Mouse (Mus musculus) lung, adult 2 months (tissue): ENCODE measurements around the gene Dnajc28. TPM values are rescaled to one million over a fixed set of nuclear protein-coding genes. Genes with fewer than 3 reads are reported as not detected.

Experiments used
- DNase-seq: peaks from one replicate; pipeline ENCODE4 v3.0.0; 2022
- H3K4me1 ChIP-seq: fragments of 200-500 bp; 2 replicates; pipeline ENCODE4 v1.6.1; 2011; ENCODE audit warnings: low read length; ENCODE audit not compliant: control insufficient read depth, insufficient read depth
- H3K4me3 ChIP-seq: fragments of 200-500 bp; replicated peaks from 2 replicates; pipeline ENCODE3; 2011; ENCODE audit warnings: low read depth, mild to moderate bottlenecking, control low read depth, low read length; ENCODE audit errors: extremely low read depth
- CTCF ChIP-seq: fragments of 200-500 bp; IDR thresholded peaks from 2 replicates; pipeline ENCODE4 v1.5.1; 2011; ENCODE audit warnings: mild to moderate bottlenecking, low read length, control low read depth; ENCODE audit not compliant: insufficient read depth
- POLR2A ChIP-seq: fragments of 200-500 bp; IDR thresholded peaks from 2 replicates; pipeline ENCODE4 v1.6.1; 2011; ENCODE audit warnings: low read depth, mild to moderate bottlenecking, control low read depth, low read length, borderline replicate concordance; ENCODE audit errors: extremely low read depth
- WGBS: fragments of 180-500 bp; shearing (Covaris S2); methylation state at CpG from one replicate; pipeline ENCODE4 v1.1.7; 2018; 5-methylcytosine and 5-hydroxymethylcytosine counted together
- polyA plus RNA-seq: library from polyadenylated mRNA; depleted of rRNA; stranded (reverse); fragments of >200 nt; gene quantifications from 2 replicates; pipeline ENCODE4 v1.2.3, GENCODE M21; 2012

The Dnajc28 gene
- polyA plus RNA-seq, 1 experiment: 1.7 TPM

- WGBS: 72% methylated on average over 6 of the region's 6 CpGs
- H3K4me3 ChIP-seq: no peak overlapping the region
- DNase-seq: no peak
- H3K4me1 ChIP-seq: peaks cover 7% of the 10 kb centered on the region
- TF ChIP-seq POLR2A: no peak
Observed at GRCm38 (mm10) chr16:91614552-91614951, 4.3 kb downstream of the Dnajc28 start.

- WGBS: 70% methylated on average over 5 of the region's 5 CpGs
- no peak overlapping the region for H3K4me3 ChIP-seq
- TF ChIP-seq POLR2A (no peak), CTCF (no peak)
- no peaks in the 10 kb centered on the region for H3K4me1 ChIP-seq
- DNase-seq: no peak
Observed at GRCm38 (mm10) chr16:91612525-91612924, 6.3 kb downstream of the Dnajc28 start.

- DNase-seq: no peak
- TF ChIP-seq CTCF (no peak), POLR2A (no peak)
- 49% methylated on average over 11 of the region's 11 CpGs for WGBS
- H3K4me1 ChIP-seq: no peaks in the 10 kb centered on the region
- no peak overlapping the region for H3K4me3 ChIP-seq
Observed at GRCm38 (mm10) chr16:91611248-91611647, 7.6 kb downstream of the Dnajc28 start.

GRCm38 (mm10) chr16:91609501-91610245 lies 9.2 kb downstream of the Dnajc28 start:
- WGBS: 35% methylated on average over 9 of the region's 9 CpGs
- DNase-seq: no peak
- TF ChIP-seq POLR2A (no peak), CTCF (no peak)
- no peaks in the 10 kb centered on the region for H3K4me1 ChIP-seq
- no peak overlapping the region for H3K4me3 ChIP-seq

GRCm38 (mm10) chr16:91606958-91607357 lies 11.9 kb downstream of the Dnajc28 start:
- DNase-seq: no peak
- H3K4me1 ChIP-seq: no peaks in the 10 kb centered on the region
- TF ChIP-seq POLR2A (no peak), CTCF (no peak)
- no peak overlapping the region for H3K4me3 ChIP-seq
- 78% methylated on average over 8 of the region's 8 CpGs for WGBS

GRCm38 (mm10) chr16:91605156-91605555 lies 13.7 kb downstream of the Dnajc28 start:
- no peak for TF ChIP-seq POLR2A
- no peak for TF ChIP-seq CTCF
- DNase-seq: no peak
- Histone ChIP-seq H3K4me3 (no peak overlapping the region), H3K4me1 (peaks cover 5% of the 10 kb centered on the region; the same call in 1 of the 2 replicates)
- WGBS: 79% methylated on average over 6 of the region's 6 CpGs

GRCm38 (mm10) chr16:91601693-91602092 lies 17.1 kb downstream of the Dnajc28 start:
- Histone ChIP-seq H3K4me1 (peaks cover 5% of the 10 kb centered on the region; the same call in 1 of the 2 replicates), H3K4me3 (no peak overlapping the region)
- no peak for DNase-seq
- no peak for TF ChIP-seq POLR2A
- TF ChIP-seq CTCF: no peak
- 58% methylated on average over 9 of the region's 9 CpGs for WGBS

GRCm38 (mm10) chr16:91601081-91601480 lies 17.7 kb downstream of the Dnajc28 start:
- no peak overlapping the region for H3K4me3 ChIP-seq
- peaks cover 5% of the 10 kb centered on the region; the same call in 1 of the 2 replicates for H3K4me1 ChIP-seq
- TF ChIP-seq CTCF (no peak), POLR2A (no peak)
- 42% methylated on average over 4 of the region's 4 CpGs for WGBS
- DNase-seq: no peak

- H3K4me1 ChIP-seq: peaks cover 5% of the 10 kb centered on the region; the same call in 1 of the 2 replicates
- H3K4me3 ChIP-seq: no peak overlapping the region
- TF ChIP-seq POLR2A: no peak
- TF ChIP-seq CTCF: no peak
- DNase-seq: no peak
Observed at GRCm38 (mm10) chr16:91599242-91599641, 19.6 kb downstream of the Dnajc28 start.

GRCm38 (mm10) chr16:91597672-91598010 lies 21.2 kb downstream of the Dnajc28 start, which contains the start of gene Tmem50b:
Gene Tmem50b, minus strand, starts transcription at chr16:91597800.
- DNase-seq: peak; percentile 99
- 1% methylated on average over 34 of the region's 34 CpGs for WGBS
- TF ChIP-seq CTCF: no peak
- TF ChIP-seq POLR2A: no peak
- Histone ChIP-seq H3K4me1 (peaks cover 8% of the 10 kb centered on the region), H3K4me3 (peak within 1 kb of the TSS; percentile 90)
